Mouse (Mus musculus): ENCODE results near the gene Il10ra.

DNA sequence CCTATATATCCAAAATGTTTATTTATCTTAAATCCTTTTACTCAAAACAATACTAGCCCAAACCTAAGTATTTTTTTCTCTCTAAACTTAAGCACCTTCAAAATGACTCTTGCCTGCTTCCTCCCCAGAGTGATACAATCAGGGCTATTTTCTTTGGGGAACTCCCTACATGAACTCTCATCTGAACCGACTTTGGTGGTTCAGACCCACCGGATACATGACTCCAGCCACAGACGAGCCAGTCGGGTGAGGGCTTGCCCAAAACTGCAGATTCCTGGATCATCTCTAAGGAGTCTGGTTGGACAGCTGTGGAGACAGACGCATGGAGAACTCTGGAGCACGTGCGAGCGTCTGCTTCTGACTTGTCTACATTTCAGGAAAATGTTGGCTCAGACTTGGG, 39.6 kb downstream of the Il10ra start:
- TF ChIP-seq CTCF (IDR thresholded peaks at IDR 0.05; ENCODE audit: extremely low read depth, insufficient read depth, low read length) (no peak), POLR2A (IDR thresholded peaks at IDR 0.05; ENCODE audit: extremely low read depth, insufficient read depth, low read length) (no peak)
